Mouse (Mus musculus): ENCODE results near the gene Ipo8. TPM values are rescaled to one million over a fixed set of nuclear protein-coding genes. Genes with fewer than 3 reads are reported as not detected.

Ipo8 gene
- polyA plus RNA-seq, 1 experiment = 9.1 TPM

DNA sequence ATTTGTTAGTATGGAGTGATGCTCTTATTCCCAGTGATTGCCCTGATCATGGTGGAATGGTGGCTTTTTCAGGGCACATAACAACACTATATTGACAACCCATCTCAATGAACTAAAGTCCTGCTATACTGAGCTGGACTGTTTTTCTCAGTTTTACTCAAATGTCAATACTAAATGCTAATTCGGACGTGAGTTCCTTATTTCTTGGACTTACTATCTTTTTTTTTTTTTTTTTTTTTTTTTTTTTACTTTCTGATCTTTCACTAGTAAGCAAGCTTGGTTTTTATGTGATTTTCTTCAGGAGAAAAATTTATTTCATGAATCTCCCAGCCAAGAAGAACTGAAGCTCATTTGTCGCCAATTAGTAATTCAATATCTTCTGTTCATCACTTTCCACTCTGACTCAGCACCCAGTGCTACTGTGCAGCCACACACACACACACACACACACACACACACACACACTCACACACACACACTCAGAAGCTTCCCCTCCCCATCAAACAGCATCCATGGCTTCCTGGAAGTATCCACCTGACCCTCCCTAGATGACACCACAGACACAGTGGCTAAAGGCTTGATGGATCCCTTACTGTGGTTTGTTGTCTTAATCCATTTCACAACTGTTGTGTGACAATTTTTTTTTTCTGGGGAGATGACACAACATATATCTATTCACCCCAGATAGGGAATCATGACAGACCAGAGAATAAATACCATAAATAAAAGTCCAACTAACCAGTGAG is 69.1 kb downstream of the Ipo8 start:
- 89% methylated on average over 3 of the region's 3 CpGs for WGBS
- DNase-seq (ENCODE audit: low read depth, low spot score) = no peak

- WGBS = 77% methylated on average over 4 of the region's 4 CpGs
- DNase-seq (ENCODE audit: low read depth, low spot score) = no peak
Measured at GRCm38 (mm10) chr6:148761475-148761874, 69.8 kb downstream of the Ipo8 start.

- WGBS = 94% methylated on average over 1 of the region's 1 CpGs
- no peak for DNase-seq (ENCODE audit: low read depth, low spot score)
Measured at GRCm38 (mm10) chr6:148756535-148756934, 74.7 kb downstream of the Ipo8 start.

- DNase-seq (ENCODE audit: low read depth, low spot score) = no peak
- 72% methylated on average over 2 of the region's 2 CpGs for WGBS
Measured at GRCm38 (mm10) chr6:148751400-148751799, 79.9 kb downstream of the Ipo8 start.

- WGBS = 78% methylated on average over 3 of the region's 3 CpGs
Measured at GRCm38 (mm10) chr6:148750183-148750582, 81.1 kb downstream of the Ipo8 start.

DNA sequence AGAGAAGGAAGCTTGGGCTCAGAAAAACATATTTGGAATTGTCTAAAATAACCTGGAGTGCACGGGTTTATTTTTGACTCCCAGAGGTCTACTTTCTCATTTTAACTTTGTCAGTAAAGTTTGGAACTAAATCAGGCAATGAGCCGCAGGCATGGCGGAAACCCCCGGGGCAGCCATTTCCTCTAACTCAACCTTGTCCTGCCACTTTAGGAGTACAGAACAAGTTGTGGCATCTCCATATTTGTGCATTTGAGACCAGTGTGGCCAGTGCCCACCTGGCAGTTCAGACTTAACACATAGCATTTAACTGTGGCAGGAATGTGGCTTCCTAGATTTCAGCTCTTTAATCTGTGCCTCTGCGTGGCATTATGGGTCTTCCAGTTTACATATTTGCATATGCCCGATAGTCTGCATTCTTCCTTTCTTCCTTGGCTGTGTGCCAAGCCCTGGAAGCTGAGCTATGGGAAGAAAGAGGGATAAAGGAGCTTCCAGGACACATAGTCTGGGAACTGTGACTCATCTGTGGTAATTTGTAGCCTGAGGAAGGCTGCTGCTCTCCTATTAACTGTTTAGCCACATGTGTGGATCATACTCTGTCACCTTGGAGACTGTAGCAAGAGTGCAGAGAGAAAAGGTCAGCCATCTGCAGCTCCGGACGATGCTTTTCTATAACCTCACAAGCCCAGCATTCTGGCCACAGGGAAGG is 90.6 kb downstream of the Ipo8 start:
- WGBS = 53% methylated on average over 8 of the region's 8 CpGs

More at GRCm38 (mm10) chr6:148750183-148750582, 81.1 kb downstream of the Ipo8 start:
- DNase-seq (ENCODE audit: low read depth, low spot score) = no peak

DNA sequence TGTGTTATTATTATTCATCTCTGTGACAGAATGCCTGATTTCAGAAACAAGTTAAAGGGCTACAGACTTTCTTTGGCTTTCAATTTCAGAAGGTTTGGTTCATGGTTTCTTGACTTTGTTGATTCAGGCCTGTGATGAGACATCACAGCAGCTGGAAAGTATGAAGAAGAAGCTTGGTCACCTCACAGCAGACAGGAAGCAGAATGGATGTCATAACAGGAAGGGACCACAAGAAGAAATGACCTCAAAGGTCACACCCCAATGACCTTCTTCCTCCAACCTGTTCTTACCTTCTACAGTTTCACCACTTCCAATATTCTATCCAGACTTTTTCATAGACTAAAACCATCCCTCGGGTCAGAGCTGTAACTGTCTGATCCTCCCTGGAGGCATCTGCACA is 94.9 kb downstream of the Ipo8 start:
- DNase-seq (ENCODE audit: low read depth, low spot score) = no peak
- 81% methylated on average over 1 of the region's 1 CpGs for WGBS

More for the DNA sequence above, 90.6 kb downstream of the Ipo8 start:
- no peak for DNase-seq (ENCODE audit: low read depth, low spot score)

- 93% methylated on average over 20 of the region's 20 CpGs for WGBS
- no peak for DNase-seq (ENCODE audit: low read depth, low spot score)
Measured at GRCm38 (mm10) chr6:148734012-148734411, 97.3 kb downstream of the Ipo8 start.

GRCm38 (mm10) chr6:148732920-148733319 is 98.3 kb downstream of the Ipo8 start:
- no peak for DNase-seq (ENCODE audit: low read depth, low spot score)
- 50% methylated on average over 1 of the region's 1 CpGs for WGBS

- DNase-seq (ENCODE audit: low read depth, low spot score) = no peak
- 41% methylated on average over 3 of the region's 3 CpGs for WGBS
Measured at GRCm38 (mm10) chr6:148728571-148728970, 102.7 kb downstream of the Ipo8 start.

DNA sequence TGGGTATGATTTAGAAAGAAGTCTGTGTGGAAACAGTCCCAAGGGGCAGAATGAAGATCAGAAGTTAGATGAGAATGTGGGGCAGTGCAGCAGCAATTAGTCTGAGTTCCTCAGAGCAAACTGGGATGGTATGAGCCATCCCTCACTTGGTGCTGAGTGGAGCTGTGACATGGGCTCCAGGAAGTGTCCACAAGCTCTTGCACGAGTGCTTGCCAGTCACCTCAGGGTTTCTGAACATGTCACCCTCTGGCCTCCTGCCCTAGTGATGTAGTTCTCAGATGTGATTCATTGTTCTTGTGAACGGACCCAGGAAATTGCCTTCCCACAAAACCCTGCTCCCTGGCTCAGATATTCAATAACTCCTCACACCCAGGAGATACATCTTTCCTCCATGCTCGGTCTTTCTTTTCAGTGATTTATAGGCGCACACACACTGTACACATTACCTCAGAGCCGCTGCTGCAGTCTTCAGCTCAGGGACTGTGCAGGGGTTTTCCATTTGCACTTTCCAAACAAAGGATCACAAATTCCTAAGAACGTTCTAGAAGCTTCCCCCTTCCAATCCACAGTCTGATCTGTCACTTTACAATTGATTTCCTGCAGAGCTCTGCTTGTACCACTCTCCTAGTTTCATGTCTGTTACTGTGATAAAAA is 103.3 kb downstream of the Ipo8 start:
- 28% methylated on average over 6 of the region's 6 CpGs for WGBS

DNA sequence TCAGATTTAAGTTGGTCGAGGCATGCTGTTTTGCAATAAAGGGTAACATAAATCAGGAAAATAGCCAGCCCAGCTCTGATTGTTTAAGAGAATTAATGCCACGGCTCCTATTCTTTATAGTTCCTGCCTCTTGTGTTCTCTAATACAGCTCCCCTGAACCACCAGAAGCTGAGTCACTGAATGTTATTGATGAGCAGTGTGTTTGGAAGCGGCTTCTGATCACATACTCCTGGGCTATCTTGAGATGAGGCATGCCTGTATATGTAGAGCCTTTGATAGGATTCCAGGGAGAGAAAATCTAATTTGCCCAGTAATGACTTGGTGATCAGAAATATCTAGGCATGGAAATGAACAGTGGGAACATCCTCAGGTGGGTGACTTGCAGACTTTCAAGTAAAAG is 106.8 kb downstream of the Ipo8 start:
- no peak for DNase-seq (ENCODE audit: low read depth, low spot score)
- WGBS = 57% methylated on average over 3 of the region's 3 CpGs

More for the DNA sequence above, 103.3 kb downstream of the Ipo8 start:
- DNase-seq (ENCODE audit: low read depth, low spot score) = no peak

Other genes starting within 250 kb of the Ipo8 start
- gene Caprin2, start 64.8 kb upstream of the Ipo8 start, polyA plus RNA-seq (2012; rRNA removed) = 1.9 and 3.3 TPM in 2 replicates
- 5.5 and 5.7 TPM in 2 replicates for gene Sinhcaf, start 115.0 kb upstream of the Ipo8 start, polyA plus RNA-seq (2012; rRNA removed)